Mouse (Mus musculus): ENCODE results near the gene Cirbp. TPM values are rescaled to one million over a fixed set of nuclear protein-coding genes. Genes with fewer than 3 reads are reported as not detected.

Gene Cirbp
- polyA plus RNA-seq, 1 experiment from 2014 or later = 274 TPM

DNA sequence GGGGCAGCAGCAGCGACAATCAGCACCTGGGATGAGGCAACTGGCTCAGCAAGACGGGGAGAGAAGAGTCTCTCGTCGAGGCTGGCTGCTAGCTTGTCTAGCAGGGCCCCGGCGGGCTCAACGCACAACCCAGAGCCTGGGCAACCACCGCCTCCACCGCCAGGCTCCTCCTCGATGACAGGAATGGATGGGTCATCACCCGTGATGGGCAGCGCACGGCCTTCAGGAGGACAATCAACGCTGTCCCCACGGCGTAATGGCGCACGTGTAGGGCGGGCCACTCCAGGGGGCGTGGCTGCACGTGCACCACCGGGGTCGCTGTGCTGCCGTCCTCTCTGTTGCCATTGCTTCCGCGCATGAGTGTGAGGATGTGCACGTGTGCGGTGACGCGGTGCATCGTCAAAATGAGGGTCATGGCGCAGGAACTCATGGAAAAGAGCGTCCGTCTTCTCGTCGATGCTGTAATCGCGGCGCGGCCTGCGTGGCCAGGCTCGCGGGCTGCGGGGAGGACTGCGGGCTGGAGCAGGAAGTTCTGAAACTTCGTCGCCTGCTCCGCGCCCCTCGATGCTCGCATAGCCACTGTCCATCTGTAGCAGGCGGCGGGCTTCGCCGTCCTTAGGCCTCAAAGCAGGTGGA, 34.4 kb upstream of the Cirbp start:
- Histone ChIP-seq H3K4me2 (peak overlapping the region; percentile 37), H3K4me1 (peaks cover 28% of the 10 kb centered on the region), H3K9ac (peak overlapping the region; percentile 34), H3K36me3 (ENCODE audit: poor library complexity, severe bottlenecking) (peaks cover 98% of the 10 kb centered on the region), H3K4me3 (no peak overlapping the region; the same call in 1 of the 2 replicates), H3K9me3 (replicated peaks) (no peaks in the 10 kb centered on the region), H3K27ac (no peak overlapping the region), H3K27me3 (peaks cover 4% of the 10 kb centered on the region; the same call in 1 of the 2 replicates)
- peak; percentile 58 for ATAC-seq
- 17% methylated on average over 55 of the region's 55 CpGs for WGBS

DNA sequence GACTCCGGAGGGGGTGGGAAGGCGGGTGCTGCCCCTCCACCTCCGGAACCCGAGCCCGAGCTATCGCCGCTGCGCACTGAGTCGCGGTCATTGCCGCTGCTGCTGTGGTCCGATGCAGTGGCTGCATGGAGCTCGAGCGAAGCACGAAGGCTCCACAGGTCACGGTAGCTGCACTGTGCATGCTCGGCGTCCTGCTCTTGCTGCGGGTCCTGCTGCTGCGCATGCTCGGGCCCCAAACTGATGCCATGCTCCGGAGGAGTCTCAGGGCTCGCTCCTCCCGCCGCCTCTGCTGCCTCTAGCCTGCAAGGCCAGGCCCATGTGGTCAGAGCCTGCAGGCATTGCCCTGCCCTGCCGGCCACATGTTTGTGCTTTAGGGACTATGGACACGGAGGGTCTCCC, 33.8 kb upstream of the Cirbp start:
- Histone ChIP-seq H3K4me2 (peak overlapping the region; percentile 37), H3K9ac (peak overlapping the region; percentile 34; the same call in 1 of the 2 replicates), H3K27me3 (peaks cover 9% of the 10 kb centered on the region), H3K4me1 (peaks cover 33% of the 10 kb centered on the region), H3K36me3 (ENCODE audit: poor library complexity, severe bottlenecking) (peaks cover 93% of the 10 kb centered on the region), H3K27ac (no peak overlapping the region), H3K9me3 (replicated peaks) (no peaks in the 10 kb centered on the region), H3K4me3 (no peak overlapping the region)
- ATAC-seq = no peak
- WGBS = 38% methylated on average over 27 of the region's 27 CpGs

DNA sequence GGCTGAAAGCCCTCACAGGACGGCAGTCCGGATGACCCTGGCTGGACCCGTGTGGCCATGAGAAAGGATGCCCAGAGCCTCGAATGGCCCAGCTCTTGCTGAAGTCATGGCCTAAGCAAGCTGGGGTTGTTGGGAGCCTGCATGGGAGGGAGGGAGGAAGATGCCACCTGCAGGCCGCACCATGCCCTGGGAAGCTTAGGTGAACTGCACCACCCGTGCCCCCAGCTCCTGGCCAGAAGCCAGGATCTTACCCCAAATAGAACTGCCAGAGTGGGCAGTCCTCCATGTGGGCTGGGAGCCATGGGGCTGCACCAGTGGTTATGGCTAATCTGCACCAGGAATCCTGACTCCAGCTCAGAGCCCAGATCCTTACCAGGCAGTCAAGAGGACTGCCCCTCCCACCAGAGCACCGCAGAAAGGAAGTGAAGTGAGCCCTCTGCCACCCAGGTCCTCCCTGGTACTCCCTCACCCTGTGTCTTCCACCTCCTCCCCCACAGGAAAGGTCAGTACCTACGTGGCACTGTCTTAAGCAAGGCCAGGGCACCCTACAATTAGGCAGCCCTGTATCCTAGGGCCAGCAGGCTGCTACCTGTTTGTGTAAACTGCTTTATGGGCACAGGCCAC, 32.4 kb upstream of the Cirbp start:
- ATAC-seq = no peak
- Histone ChIP-seq H3K9me3 (replicated peaks) (no peaks in the 10 kb centered on the region), H3K27ac (no peak overlapping the region), H3K4me3 (no peak overlapping the region), H3K4me2 (no peak overlapping the region), H3K36me3 (ENCODE audit: poor library complexity, severe bottlenecking) (peaks cover 79% of the 10 kb centered on the region), H3K9ac (0 out of 2 replicates have a peak overlapping the region, but pooled peaks have one; percentile 16), H3K27me3 (peaks cover 10% of the 10 kb centered on the region), H3K4me1 (peaks cover 47% of the 10 kb centered on the region)
- WGBS = 68% methylated on average over 8 of the region's 8 CpGs

DNA sequence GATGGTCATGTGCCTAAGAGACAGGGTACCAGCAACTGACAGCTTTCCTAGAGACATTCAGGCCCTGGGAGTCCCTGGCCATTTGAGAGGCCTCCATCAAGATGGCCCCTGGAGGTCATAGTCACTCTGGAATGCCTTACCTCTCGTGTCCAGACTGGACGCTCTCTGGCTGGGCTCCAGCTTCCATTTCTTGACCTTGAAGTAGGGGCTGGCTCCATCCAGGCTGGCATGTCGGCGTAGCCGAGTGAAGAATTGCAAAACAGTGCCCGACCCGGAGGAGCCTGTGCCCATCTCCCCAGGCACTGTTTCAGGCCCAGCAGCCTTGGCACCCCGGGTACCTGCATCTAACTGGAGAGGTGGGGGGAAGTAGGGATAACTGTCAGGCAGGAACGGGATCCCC, 31.4 kb upstream of the Cirbp start:
- Histone ChIP-seq H3K4me3 (no peak overlapping the region), H3K36me3 (ENCODE audit: poor library complexity, severe bottlenecking) (peaks cover 68% of the 10 kb centered on the region), H3K27me3 (peaks cover 10% of the 10 kb centered on the region), H3K27ac (no peak overlapping the region; the same call in 1 of the 2 replicates), H3K9me3 (replicated peaks) (no peaks in the 10 kb centered on the region), H3K4me1 (peaks cover 53% of the 10 kb centered on the region), H3K4me2 (no peak overlapping the region), H3K9ac (no peak overlapping the region)
- WGBS = 93% methylated on average over 9 of the region's 9 CpGs
- no peak for ATAC-seq

DNA sequence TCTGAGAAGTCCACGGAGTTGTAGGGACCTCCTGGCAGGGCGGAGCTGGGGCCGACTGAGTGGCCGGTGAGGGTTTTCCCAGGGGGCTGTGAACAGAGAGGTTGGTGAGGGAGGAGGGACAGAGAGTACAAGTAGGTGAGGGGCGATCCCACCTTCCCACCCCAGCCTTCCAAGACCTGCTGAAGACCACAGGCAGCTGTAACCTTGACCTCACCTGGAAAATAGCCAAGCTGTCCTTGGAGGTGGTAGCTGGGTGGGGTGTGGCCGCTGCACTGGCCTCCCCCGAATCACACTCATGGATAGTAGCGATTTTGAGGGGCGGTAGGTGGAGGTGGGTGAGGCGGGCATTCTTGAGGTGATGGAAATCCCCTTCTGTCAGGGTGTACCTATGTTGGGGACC, 30.6 kb upstream of the Cirbp start:
- Histone ChIP-seq H3K9ac (no peak overlapping the region), H3K4me2 (no peak overlapping the region), H3K4me3 (no peak overlapping the region), H3K27ac (no peak overlapping the region; the same call in 1 of the 2 replicates), H3K9me3 (replicated peaks) (no peaks in the 10 kb centered on the region), H3K27me3 (peaks cover 10% of the 10 kb centered on the region), H3K4me1 (peaks cover 56% of the 10 kb centered on the region), H3K36me3 (ENCODE audit: poor library complexity, severe bottlenecking) (peaks cover 61% of the 10 kb centered on the region)
- WGBS = 91% methylated on average over 10 of the region's 10 CpGs
- ATAC-seq = no peak

DNA sequence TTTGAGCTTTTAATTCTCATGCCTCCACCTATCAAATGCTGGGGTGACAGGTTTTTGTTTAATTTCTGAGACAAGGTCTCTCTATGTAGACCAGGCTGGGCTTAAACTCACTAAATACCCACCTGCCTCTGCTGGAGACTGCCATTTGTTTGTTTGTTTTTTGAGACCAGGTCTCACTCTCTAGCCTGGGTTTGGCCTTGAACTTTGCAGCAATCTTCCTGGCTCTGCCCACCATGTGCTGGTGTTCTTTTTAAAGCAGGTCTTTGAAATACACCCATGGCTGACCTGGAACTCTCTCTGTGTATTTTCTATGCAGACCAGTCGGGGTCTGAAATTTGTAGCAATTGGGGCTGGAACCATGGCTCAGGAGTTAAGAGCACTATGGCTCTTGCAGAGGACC, 30.1 kb upstream of the Cirbp start:
- peaks cover 56% of the 10 kb centered on the region for H3K36me3 ChIP-seq (ENCODE audit: poor library complexity, severe bottlenecking)
- no peak overlapping the region for H3K9ac ChIP-seq
- H3K9me3 ChIP-seq (replicated peaks) = no peaks in the 10 kb centered on the region
- 81% methylated on average over 1 of the region's 1 CpGs for WGBS
- no peak for ATAC-seq
- no peak overlapping the region for H3K27ac ChIP-seq
- peaks cover 59% of the 10 kb centered on the region for H3K4me1 ChIP-seq
- H3K27me3 ChIP-seq = peaks cover 10% of the 10 kb centered on the region
- no peak overlapping the region for H3K4me2 ChIP-seq
- H3K4me3 ChIP-seq = no peak overlapping the region

DNA sequence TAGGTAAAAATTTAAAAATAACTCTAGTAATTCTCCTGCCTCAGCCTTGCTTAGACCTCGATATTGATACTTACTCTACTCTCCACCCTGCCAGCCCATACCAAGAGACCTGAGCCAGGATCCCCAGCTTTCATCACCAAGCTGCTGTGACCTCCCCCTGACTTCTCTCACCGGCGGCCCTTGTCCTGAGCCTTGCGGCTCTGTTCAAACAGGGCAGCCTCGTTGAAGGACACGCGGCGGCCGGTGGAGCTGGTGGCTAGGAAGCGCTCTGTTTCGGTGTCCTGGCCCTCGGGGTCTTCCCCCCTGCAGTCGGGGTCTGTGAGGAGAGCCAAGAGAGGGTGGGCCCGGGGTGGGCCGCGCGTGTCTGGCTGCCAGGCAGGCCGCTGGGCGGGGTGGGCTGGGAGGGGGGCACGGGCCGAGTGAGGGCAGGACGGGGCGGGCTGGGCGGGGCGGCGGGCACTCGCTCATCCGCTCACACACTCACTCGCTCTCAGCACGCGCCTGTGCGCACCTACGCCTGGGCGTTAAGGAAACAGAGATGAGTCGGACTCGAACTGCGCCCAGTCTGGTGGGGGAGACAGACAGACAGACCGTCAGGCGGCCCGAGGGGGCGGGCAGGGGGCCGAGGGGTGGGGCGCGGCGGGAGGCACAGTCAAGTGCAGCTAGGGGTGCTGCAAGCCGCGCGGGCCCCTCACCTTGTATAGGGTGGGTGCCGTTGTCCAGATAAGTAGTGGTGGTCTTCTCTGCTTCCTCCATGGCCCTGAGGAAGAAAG, 29.4 kb upstream of the Cirbp start:
- Histone ChIP-seq H3K9ac (peak overlapping the region; percentile 91), H3K27ac (peak overlapping the region; percentile 92; the same call in 1 of the 2 replicates), H3K4me1 (peaks cover 61% of the 10 kb centered on the region), H3K4me3 (peak overlapping the region; percentile 74), H3K4me2 (peak overlapping the region; percentile 97), H3K9me3 (replicated peaks) (no peaks in the 10 kb centered on the region), H3K27me3 (peaks cover 10% of the 10 kb centered on the region), H3K36me3 (ENCODE audit: poor library complexity, severe bottlenecking) (peaks cover 49% of the 10 kb centered on the region)
- WGBS = 21% methylated on average over 45 of the region's 49 CpGs
- ATAC-seq = no peak

DNA sequence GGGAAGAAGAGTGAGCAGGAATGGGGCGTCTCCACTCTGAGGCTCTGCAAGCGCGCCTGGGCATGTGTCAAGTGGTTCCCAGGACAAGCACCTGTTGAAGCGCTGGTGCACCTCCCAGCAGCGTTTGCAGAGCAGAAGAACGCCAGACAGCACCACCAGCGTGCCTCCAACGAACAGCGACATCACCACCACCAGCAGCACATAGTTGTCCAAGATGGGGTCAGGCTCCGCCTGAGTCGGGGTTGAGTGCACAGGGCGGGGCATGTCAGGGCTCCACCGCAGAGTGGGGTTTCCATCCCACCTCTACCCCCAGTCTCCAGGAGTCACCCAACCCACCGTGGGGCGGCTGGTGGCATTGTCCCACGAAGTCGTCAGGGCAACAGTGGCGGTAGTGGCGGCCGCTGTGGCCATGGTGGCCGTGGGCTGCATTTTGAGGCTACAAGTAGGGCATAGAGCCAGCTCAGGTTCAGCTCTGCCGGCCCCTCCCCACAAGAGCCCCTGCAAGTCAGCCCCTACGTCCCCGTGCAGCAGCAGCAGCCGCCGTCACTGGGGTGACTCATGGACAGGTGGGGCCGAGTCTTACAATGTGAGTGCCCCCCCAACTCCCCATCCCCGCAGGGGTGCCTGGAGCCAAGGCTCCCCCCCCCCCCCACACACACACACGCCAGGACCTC, 28.7 kb upstream of the Cirbp start:
- peak overlapping the region; percentile 92 for H3K27ac ChIP-seq
- H3K4me2 ChIP-seq = peak overlapping the region; percentile 97
- peak overlapping the region; percentile 91 for H3K9ac ChIP-seq
- H3K4me1 ChIP-seq = peaks cover 58% of the 10 kb centered on the region
- H3K9me3 ChIP-seq (replicated peaks) = no peaks in the 10 kb centered on the region
- 3% methylated on average over 29 of the region's 29 CpGs for WGBS
- H3K4me3 ChIP-seq = peak overlapping the region; percentile 74
- ATAC-seq = no peak
- H3K27me3 ChIP-seq = peaks cover 10% of the 10 kb centered on the region
- peaks cover 42% of the 10 kb centered on the region for H3K36me3 ChIP-seq (ENCODE audit: poor library complexity, severe bottlenecking)

DNA sequence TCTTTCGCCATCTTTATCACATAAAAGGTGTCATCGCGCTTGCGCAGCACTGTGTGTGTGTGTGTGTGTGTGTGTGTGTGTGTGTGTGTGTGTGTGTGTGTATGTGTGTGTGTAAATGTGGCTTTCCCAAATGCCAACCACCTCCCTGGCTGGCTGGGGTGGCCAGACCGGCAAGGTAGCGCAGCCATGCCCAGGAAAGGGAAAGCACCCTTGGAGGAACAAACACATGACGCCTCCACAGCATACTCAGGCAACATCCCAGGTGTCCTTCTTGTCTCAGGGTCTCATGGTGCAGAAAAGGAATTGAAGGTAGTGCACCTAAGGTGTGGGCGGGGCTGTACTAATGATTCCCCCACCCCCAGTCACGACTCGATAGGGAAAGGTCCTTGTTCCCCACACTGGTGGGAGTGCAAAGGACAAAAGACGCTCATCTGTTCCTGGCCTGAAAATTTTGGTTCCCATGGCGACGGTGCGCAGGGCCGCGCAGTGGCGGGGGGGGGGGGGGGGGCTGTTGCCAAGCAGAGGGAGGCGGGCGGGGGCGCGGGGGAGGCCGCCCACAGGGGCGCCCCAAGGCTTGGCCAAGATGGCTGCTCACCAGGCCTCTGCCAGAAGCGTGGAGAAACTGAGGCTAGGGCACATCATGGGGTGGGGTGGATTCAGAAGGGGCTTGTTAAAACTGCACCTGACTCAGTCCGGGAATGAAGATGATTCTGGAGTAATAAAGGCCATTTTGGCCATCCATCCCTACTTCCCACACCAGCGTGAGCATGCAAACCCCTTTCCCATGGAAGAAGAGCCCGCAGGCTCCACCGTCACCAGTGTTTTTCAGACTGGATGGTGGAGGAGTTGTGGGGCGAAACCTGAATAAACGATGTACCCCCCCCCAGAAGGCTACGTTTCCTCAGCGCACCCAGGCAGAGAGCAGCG, 27.9 kb upstream of the Cirbp start:
- peaks cover 34% of the 10 kb centered on the region for H3K36me3 ChIP-seq (ENCODE audit: poor library complexity, severe bottlenecking)
- H3K27me3 ChIP-seq = peaks cover 10% of the 10 kb centered on the region
- H3K27ac ChIP-seq = peak overlapping the region; percentile 92
- H3K9ac ChIP-seq = peak overlapping the region; percentile 91
- H3K4me3 ChIP-seq = peak overlapping the region; percentile 74
- peaks cover 57% of the 10 kb centered on the region for H3K4me1 ChIP-seq
- H3K9me3 ChIP-seq (replicated peaks) = no peaks in the 10 kb centered on the region
- H3K4me2 ChIP-seq = peak overlapping the region; percentile 97
- WGBS = 2% methylated on average over 28 of the region's 33 CpGs
- ATAC-seq = no peak

DNA sequence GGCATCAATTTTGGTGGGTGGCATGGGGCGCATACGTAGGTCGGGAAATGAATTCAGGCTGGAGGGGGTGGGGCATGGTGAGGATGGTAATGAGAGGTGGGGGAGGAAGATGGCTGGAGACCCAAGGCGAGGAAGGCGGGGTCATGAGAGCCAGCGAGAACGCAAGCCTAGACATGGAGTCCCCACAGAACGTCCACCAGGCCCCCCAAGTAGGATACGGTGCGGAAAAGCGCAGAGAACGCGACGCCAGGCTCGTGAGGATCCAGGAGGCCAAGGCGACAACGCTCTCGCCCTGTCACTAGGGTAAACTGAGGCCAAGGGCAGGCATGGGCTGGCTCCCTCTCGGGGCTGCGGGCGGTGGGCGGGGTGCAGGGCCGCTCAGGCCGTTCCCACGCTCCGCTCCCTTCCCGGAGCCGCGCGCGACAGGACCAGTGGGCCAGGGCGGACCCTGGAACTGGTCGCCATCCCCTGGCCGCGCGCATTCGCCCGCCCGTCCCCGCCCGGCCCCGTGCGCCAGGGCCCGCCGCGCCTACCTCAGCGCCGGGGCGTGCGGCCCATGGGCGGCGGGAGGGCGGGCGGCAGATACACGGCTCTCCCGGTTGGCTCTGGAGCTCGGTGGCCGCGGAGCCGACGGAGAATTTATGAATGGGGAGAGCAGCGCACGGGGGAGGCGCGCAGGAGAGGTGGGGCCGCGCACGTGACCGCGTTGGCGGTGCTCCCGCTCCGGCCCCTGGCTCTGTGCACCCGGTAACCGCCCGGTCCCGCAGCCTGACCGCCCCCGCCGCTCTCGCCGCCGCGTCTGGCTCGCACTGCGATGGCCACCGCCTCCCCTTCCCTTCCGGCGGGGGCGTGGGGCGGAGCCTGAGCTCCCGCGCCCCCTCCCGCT, 27.0 kb upstream of the Cirbp start, which contains the start of gene Atp5d:
Gene Atp5d (plus strand): TSS at position 80 of the 886 bp plus-strand sequence.
- Histone ChIP-seq H3K36me3 (ENCODE audit: poor library complexity, severe bottlenecking) (peaks cover 29% of the 10 kb centered on the region), H3K4me2 (peak within 1 kb of the TSS; percentile 97), H3K27ac (peak within 1 kb of the TSS; percentile 92), H3K4me1 (peaks cover 59% of the 10 kb centered on the region), H3K9ac (peak within 1 kb of the TSS; percentile 91), H3K27me3 (peaks cover 10% of the 10 kb centered on the region), H3K4me3 (peak within 1 kb of the TSS; percentile 74), H3K9me3 (replicated peaks) (no peaks in the 10 kb centered on the region)
- 0% methylated on average over 56 of the region's 94 CpGs for WGBS
- no peak for ATAC-seq

Data from forebrain, embryonic 13.5 days (tissue).